Mouse (Mus musculus): ENCODE measurements around the gene Gm44579. TPM values are rescaled to one million over a fixed set of nuclear protein-coding genes. Genes with fewer than 3 reads are reported as not detected.
A peak's percentile ranks its signal among the peaks of the same experiment; 100 is the strongest.

The Gm44579 gene
- polyA plus RNA-seq, 1 experiment from 2014 or later, result not detected

GRCm38 (mm10) chr15:98144861-98145507 lies 75.8 kb downstream of the Gm44579 start:
- TF ChIP-seq CTCF (IDR thresholded peaks at IDR 0.05) (no peak), EP300 (IDR thresholded peaks at IDR 0.05) (no peak)
- under 1% methylated on average over 21 of the region's 36 CpGs for WGBS
- Histone ChIP-seq H3K27ac (ENCODE audit: low read length) (peak overlapping the region; percentile 85), H3K36me3 (ENCODE audit: insufficient read depth, low read length) (peaks cover 13% of the 10 kb centered on the region; the same call in 1 of the 2 replicates), H3K27me3 (replicated peaks; ENCODE audit: insufficient read depth, low read length) (no peaks in the 10 kb centered on the region), H3K9ac (replicated peaks; ENCODE audit: low read depth) (peak overlapping the region; percentile 91), H3K4me2 (replicated peaks; ENCODE audit: low read depth, low read length) (peak overlapping the region; percentile 88), H3K9me3 (ENCODE audit: low read length) (no peaks in the 10 kb centered on the region), H3K4me3 (ENCODE audit: low read depth, low read length) (peak overlapping the region; percentile 94), H3K4me1 (ENCODE audit: insufficient read depth, low read depth, low read length) (peaks cover 7% of the 10 kb centered on the region; the same call in 1 of the 2 replicates)
- peak; percentile 44 for DNase-seq (ENCODE audit: low spot score)
- peak; percentile 57 for ATAC-seq

DNA sequence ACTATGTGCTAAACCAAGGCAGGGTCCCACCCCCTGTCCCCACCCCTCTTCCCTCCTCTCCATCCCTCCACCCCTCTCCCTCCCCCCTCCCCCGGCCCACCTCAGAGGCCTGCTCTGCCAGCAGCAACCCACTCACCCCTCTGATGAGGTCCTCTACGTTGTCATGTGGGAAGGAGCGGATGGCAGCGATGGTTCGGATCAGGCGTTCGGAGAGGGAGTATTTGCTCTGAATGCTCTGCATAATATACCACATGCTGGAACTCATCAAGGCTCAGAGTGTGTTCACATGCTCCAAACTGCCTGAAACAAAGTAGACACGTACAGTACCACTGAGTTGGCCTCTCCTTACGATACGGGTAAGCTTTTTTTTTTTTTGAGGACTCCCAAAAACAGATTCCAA lies 78.3 kb downstream of the Gm44579 start:
- Histone ChIP-seq H3K27me3 (replicated peaks; ENCODE audit: insufficient read depth, low read length) (no peaks in the 10 kb centered on the region), H3K9me3 (ENCODE audit: low read length) (no peaks in the 10 kb centered on the region), H3K4me3 (ENCODE audit: low read depth, low read length) (no peak overlapping the region), H3K9ac (replicated peaks; ENCODE audit: low read depth) (no peak overlapping the region), H3K36me3 (ENCODE audit: insufficient read depth, low read length) (peaks cover 18% of the 10 kb centered on the region; the same call in 1 of the 2 replicates), H3K27ac (ENCODE audit: low read length) (no peak overlapping the region), H3K4me1 (ENCODE audit: insufficient read depth, low read depth, low read length) (peaks cover 7% of the 10 kb centered on the region; the same call in 1 of the 2 replicates), H3K4me2 (replicated peaks; ENCODE audit: low read depth, low read length) (no peak overlapping the region)
- 86% methylated on average over 9 of the region's 10 CpGs for WGBS
- TF ChIP-seq CTCF (IDR thresholded peaks at IDR 0.05) (no peak), EP300 (IDR thresholded peaks at IDR 0.05) (no peak)
- DNase-seq (ENCODE audit: low spot score) (no peak), ATAC-seq (no peak)

GRCm38 (mm10) chr15:98140809-98141208 lies 80.0 kb downstream of the Gm44579 start:
- H3K4me3 ChIP-seq (ENCODE audit: low read depth, low read length), result no peak overlapping the region
- no peak for DNase-seq (ENCODE audit: low spot score)
- no peak overlapping the region for H3K9ac ChIP-seq (replicated peaks; ENCODE audit: low read depth)
- TF ChIP-seq EP300 (IDR thresholded peaks at IDR 0.05) (no peak), CTCF (IDR thresholded peaks at IDR 0.05) (no peak)
- H3K27ac ChIP-seq (ENCODE audit: low read length), result no peak overlapping the region
- no peak for ATAC-seq
- H3K27me3 ChIP-seq (replicated peaks; ENCODE audit: insufficient read depth, low read length), result no peaks in the 10 kb centered on the region
- H3K36me3 ChIP-seq (ENCODE audit: insufficient read depth, low read length), result peaks cover 22% of the 10 kb centered on the region; the same call in 1 of the 2 replicates
- H3K9me3 ChIP-seq (ENCODE audit: low read length), result no peaks in the 10 kb centered on the region
- peaks cover 7% of the 10 kb centered on the region; the same call in 1 of the 2 replicates for H3K4me1 ChIP-seq (ENCODE audit: insufficient read depth, low read depth, low read length)
- 93% methylated on average over 5 of the region's 5 CpGs for WGBS
- no peak overlapping the region for H3K4me2 ChIP-seq (replicated peaks; ENCODE audit: low read depth, low read length)

- no peak for ATAC-seq
- H3K9ac ChIP-seq (replicated peaks; ENCODE audit: low read depth), result no peak overlapping the region
- TF ChIP-seq EP300 (IDR thresholded peaks at IDR 0.05) (no peak), CTCF (IDR thresholded peaks at IDR 0.05) (no peak)
- no peaks in the 10 kb centered on the region for H3K9me3 ChIP-seq (ENCODE audit: low read length)
- peak; percentile 16 for DNase-seq (ENCODE audit: low spot score)
- H3K4me1 ChIP-seq (ENCODE audit: insufficient read depth, low read depth, low read length), result peaks cover 5% of the 10 kb centered on the region; the same call in 1 of the 2 replicates
- H3K36me3 ChIP-seq (ENCODE audit: insufficient read depth, low read length), result peaks cover 27% of the 10 kb centered on the region; the same call in 1 of the 2 replicates
- no peaks in the 10 kb centered on the region for H3K27me3 ChIP-seq (replicated peaks; ENCODE audit: insufficient read depth, low read length)
- WGBS, result 64% methylated on average over 7 of the region's 7 CpGs
- no peak overlapping the region for H3K27ac ChIP-seq (ENCODE audit: low read length)
- no peak overlapping the region for H3K4me3 ChIP-seq (ENCODE audit: low read depth, low read length)
- no peak overlapping the region for H3K4me2 ChIP-seq (replicated peaks; ENCODE audit: low read depth, low read length)
These were observed 81.0 kb downstream of the Gm44579 start for GRCm38 (mm10) chr15:98139763-98140162.

GRCm38 (mm10) chr15:98136871-98137270 lies 83.9 kb downstream of the Gm44579 start:
- no peak overlapping the region for H3K27ac ChIP-seq (ENCODE audit: low read length)
- H3K4me2 ChIP-seq (replicated peaks; ENCODE audit: low read depth, low read length), result no peak overlapping the region
- 93% methylated on average over 9 of the region's 9 CpGs for WGBS
- H3K27me3 ChIP-seq (replicated peaks; ENCODE audit: insufficient read depth, low read length), result no peaks in the 10 kb centered on the region
- no peaks in the 10 kb centered on the region for H3K4me1 ChIP-seq (ENCODE audit: insufficient read depth, low read depth, low read length)
- H3K4me3 ChIP-seq (ENCODE audit: low read depth, low read length), result no peak overlapping the region
- no peak overlapping the region for H3K9ac ChIP-seq (replicated peaks; ENCODE audit: low read depth)
- DNase-seq (ENCODE audit: low spot score) (no peak), ATAC-seq (no peak)
- no peak for TF ChIP-seq EP300 (IDR thresholded peaks at IDR 0.05)
- TF ChIP-seq CTCF (IDR thresholded peaks at IDR 0.05), result no peak
- peaks cover 28% of the 10 kb centered on the region; the same call in 1 of the 2 replicates for H3K36me3 ChIP-seq (ENCODE audit: insufficient read depth, low read length)
- H3K9me3 ChIP-seq (ENCODE audit: low read length), result no peaks in the 10 kb centered on the region

Other genes starting within 250 kb of the Gm44579 start
- gene Col2a1, start 216.3 kb downstream of the Gm44579 start, polyA plus RNA-seq (2015; fragmentation: Nextera tagmentation; extraction: Ambion mirVana), result 0.18 TPM in 1 of 2 replicates, not detected in the other
- 12.8 and 15.5 TPM in 2 replicates for gene Pfkm, start 128.4 kb downstream of the Gm44579 start, polyA plus RNA-seq (2015; fragmentation: Nextera tagmentation; extraction: Ambion mirVana)
- 9.2 and 10.2 TPM in 2 replicates for gene Senp1, start 127.2 kb downstream of the Gm44579 start, polyA plus RNA-seq (2015; fragmentation: Nextera tagmentation; extraction: Ambion mirVana)
- gene Asb8, start 55.4 kb downstream of the Gm44579 start, polyA plus RNA-seq (2015; fragmentation: Nextera tagmentation; extraction: Ambion mirVana), result 40.3 and 42.3 TPM in 2 replicates
- gene Ccdc184, start 53.8 kb downstream of the Gm44579 start, polyA plus RNA-seq (2015; fragmentation: Nextera tagmentation; extraction: Ambion mirVana), result 0.04 and 0.07 TPM in 2 replicates
- gene Olfr288, start 25.4 kb downstream of the Gm44579 start, polyA plus RNA-seq (2015; fragmentation: Nextera tagmentation; extraction: Ambion mirVana), result not detected in 2 replicates
- not detected in 2 replicates for gene Olfr287, start 79 bp upstream of the Gm44579 start, polyA plus RNA-seq (2015; fragmentation: Nextera tagmentation; extraction: Ambion mirVana)
- not detected in 2 replicates for gene Olfr286, start 13.5 kb upstream of the Gm44579 start, polyA plus RNA-seq (2015; fragmentation: Nextera tagmentation; extraction: Ambion mirVana)
- not detected in 2 replicates for gene H1fnt, start 36.3 kb upstream of the Gm44579 start, polyA plus RNA-seq (2015; fragmentation: Nextera tagmentation; extraction: Ambion mirVana)
- gene Zfp641, start 75.2 kb upstream of the Gm44579 start, polyA plus RNA-seq (2015; fragmentation: Nextera tagmentation; extraction: Ambion mirVana), result 0.93 and 1.3 TPM in 2 replicates
- not detected in 2 replicates for gene Olfr285, start 96.4 kb upstream of the Gm44579 start, polyA plus RNA-seq (2015; fragmentation: Nextera tagmentation; extraction: Ambion mirVana)
- gene Olfr284, start 120.0 kb upstream of the Gm44579 start, polyA plus RNA-seq (2015; fragmentation: Nextera tagmentation; extraction: Ambion mirVana), result not detected in 2 replicates
- not detected in 2 replicates for gene Olfr283, start 160.0 kb upstream of the Gm44579 start, polyA plus RNA-seq (2015; fragmentation: Nextera tagmentation; extraction: Ambion mirVana)
- gene Olfr282, start 210.2 kb upstream of the Gm44579 start, polyA plus RNA-seq (2015; fragmentation: Nextera tagmentation; extraction: Ambion mirVana), result not detected in 2 replicates
- gene Olfr281, start 231.6 kb upstream of the Gm44579 start, polyA plus RNA-seq (2015; fragmentation: Nextera tagmentation; extraction: Ambion mirVana), result not detected in 2 replicates
- gene OR5BS1P, start 248.9 kb upstream of the Gm44579 start, polyA plus RNA-seq (2015; fragmentation: Nextera tagmentation; extraction: Ambion mirVana), result not detected in 2 replicates

Measured in lung, postnatal 0 days (tissue).